Mouse (Mus musculus) intestine, embryonic 14.5 days (tissue): Measurements from ENCODE around the gene Ccdc92b. TPM values are rescaled to one million over a fixed set of nuclear protein-coding genes. Genes with fewer than 3 reads are reported as not detected.
A peak's percentile ranks its signal among the peaks of the same experiment; 100 is the strongest.

Source experiments
- ATAC-seq: fragments of 200-750 bp; cut with Nextera tagmentation; replicated peaks from 2 replicates; pipeline ENCODE4 v1.8.0; 2017; ENCODE audit warnings: low read depth, moderate number of reproducible peaks, moderate TSS enrichment, moderate library complexity; ENCODE audit not compliant: low FRiP score, low TSS enrichment
- DNase-seq: peaks from one replicate; pipeline ENCODE4 v3.0.0-alpha.2; 2018; ENCODE audit warnings: low spot score
- H3K27ac ChIP-seq: fragments of 300-500 bp; sonication (generic); 2 replicates; pipeline ENCODE4 v1.5.1; 2014; ENCODE audit warnings: low read depth, mild to moderate bottlenecking, control low read depth
- H3K27me3 ChIP-seq: fragments of 300-500 bp; sonication (generic); replicated peaks from 2 replicates; pipeline ENCODE4 v1.6.1; 2014; ENCODE audit warnings: low read length, control low read depth; ENCODE audit not compliant: control insufficient read depth, insufficient read depth
- H3K36me3 ChIP-seq: fragments of 300-500 bp; sonication (generic); 2 replicates; pipeline ENCODE4 v1.6.1; 2014; ENCODE audit warnings: low read length, control low read depth; ENCODE audit not compliant: control insufficient read depth, insufficient read depth
- H3K4me1 ChIP-seq: fragments of 300-500 bp; sonication (generic); replicated peaks from 2 replicates; pipeline ENCODE4 v1.6.1; 2014; ENCODE audit warnings: low read length, control low read depth, mixed read lengths; ENCODE audit not compliant: control insufficient read depth, insufficient read depth
- H3K4me2 ChIP-seq: fragments of 300-500 bp; sonication (generic); 2 replicates; pipeline ENCODE4 v1.6.1; 2014; ENCODE audit warnings: low read length
- H3K4me3 ChIP-seq: fragments of 300-500 bp; sonication (generic); 2 replicates; pipeline ENCODE4 v1.5.1; 2014; ENCODE audit warnings: low read depth, low read length, control low read depth, mixed read lengths
- H3K9ac ChIP-seq: fragments of 300-500 bp; sonication (generic); 2 replicates; pipeline ENCODE4 v1.6.1; 2014; ENCODE audit warnings: mild to moderate bottlenecking, low read length
- H3K9me3 ChIP-seq: fragments of 300-500 bp; sonication (generic); 2 replicates; pipeline ENCODE4 v1.6.1; 2016; ENCODE audit warnings: low read length, control low read depth; ENCODE audit not compliant: control insufficient read depth
- WGBS: fragments of 180-500 bp; shearing (Covaris S2); extraction: QIAGEN DNeasy Blood & Tissue Kit; methylation state at CpG from one replicate; pipeline ENCODE4 v1.1.7; 2014; 5-methylcytosine and 5-hydroxymethylcytosine counted together
- polyA plus RNA-seq: library from polyadenylated mRNA; unstranded; fragments of >200 nt; fragmentation: Nextera tagmentation; extraction: Ambion mirVana; gene quantifications from 2 replicates; pipeline ENCODE4 v1.2.1, GENCODE M21; 2014

The Ccdc92b gene
- polyA plus RNA-seq, 1 experiment from 2014 or later = 0.74 TPM

- Histone ChIP-seq H3K4me1 (peaks cover 22% of the 10 kb centered on the region), H3K36me3 (0 out of 2 replicates have a peak, but pooled peaks cover 4% of the 10 kb centered on the region), H3K27me3 (no peaks in the 10 kb centered on the region), H3K9me3 (no peaks in the 10 kb centered on the region), H3K9ac (peak overlapping the region; percentile 89), H3K4me2 (peak overlapping the region; percentile 58), H3K27ac (peak overlapping the region; percentile 54), H3K4me3 (peak overlapping the region; percentile 87)
- WGBS = 56% methylated on average over 4 of the region's 4 CpGs
- ATAC-seq = no peak
- no peak for DNase-seq
Observed at GRCm38 (mm10) chr11:74650576-74651100, 31.2 kb downstream of the Ccdc92b start.

- no peaks in the 10 kb centered on the region for H3K9me3 ChIP-seq
- H3K36me3 ChIP-seq = peaks cover 20% of the 10 kb centered on the region
- H3K9ac ChIP-seq = no peak overlapping the region
- no peak overlapping the region for H3K27ac ChIP-seq
- 86% methylated on average over 4 of the region's 4 CpGs for WGBS
- H3K27me3 ChIP-seq = no peaks in the 10 kb centered on the region
- H3K4me3 ChIP-seq = no peak overlapping the region
- DNase-seq (no peak), ATAC-seq (no peak)
- no peak overlapping the region for H3K4me2 ChIP-seq
- peaks cover 22% of the 10 kb centered on the region for H3K4me1 ChIP-seq
Observed at GRCm38 (mm10) chr11:74652791-74653191, 33.4 kb downstream of the Ccdc92b start.

GRCm38 (mm10) chr11:74653385-74653784 lies 34.0 kb downstream of the Ccdc92b start:
- Histone ChIP-seq H3K9me3 (0 out of 2 replicates have a peak, but pooled peaks cover 3% of the 10 kb centered on the region), H3K4me3 (no peak overlapping the region), H3K27me3 (no peaks in the 10 kb centered on the region), H3K4me1 (peaks cover 21% of the 10 kb centered on the region), H3K9ac (no peak overlapping the region), H3K27ac (no peak overlapping the region), H3K36me3 (peaks cover 25% of the 10 kb centered on the region), H3K4me2 (no peak overlapping the region)
- WGBS = 63% methylated on average over 6 of the region's 6 CpGs
- no peak for DNase-seq
- ATAC-seq = no peak

DNA sequence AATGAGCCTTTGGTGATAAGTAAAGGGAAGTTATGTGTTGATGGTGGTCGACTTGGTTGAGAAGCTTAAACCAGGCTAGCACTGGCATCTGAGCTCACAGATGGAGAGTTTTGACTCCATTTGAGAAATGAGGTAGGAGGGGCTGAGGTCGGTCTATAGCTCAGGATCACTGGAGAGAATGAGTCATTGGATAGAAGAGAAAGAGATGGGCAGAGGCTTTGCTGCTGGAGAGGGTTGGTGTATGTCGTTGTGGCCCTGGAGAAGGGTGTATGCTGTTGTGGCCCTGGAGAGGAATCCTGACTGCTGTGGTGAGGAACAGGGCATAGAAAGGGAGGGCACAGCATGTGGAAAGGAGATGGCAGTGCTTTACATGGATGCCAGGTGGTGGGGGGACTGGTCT lies 36.5 kb downstream of the Ccdc92b start:
- H3K9me3 ChIP-seq = 0 out of 2 replicates have a peak, but pooled peaks cover 3% of the 10 kb centered on the region
- peaks cover 51% of the 10 kb centered on the region for H3K36me3 ChIP-seq
- DNase-seq = no peak
- no peak overlapping the region for H3K9ac ChIP-seq
- no peaks in the 10 kb centered on the region for H3K27me3 ChIP-seq
- ATAC-seq = no peak
- no peak overlapping the region for H3K4me3 ChIP-seq
- H3K27ac ChIP-seq = no peak overlapping the region
- peaks cover 6% of the 10 kb centered on the region for H3K4me1 ChIP-seq
- no peak overlapping the region for H3K4me2 ChIP-seq
- WGBS = 86% methylated on average over 3 of the region's 3 CpGs

DNA sequence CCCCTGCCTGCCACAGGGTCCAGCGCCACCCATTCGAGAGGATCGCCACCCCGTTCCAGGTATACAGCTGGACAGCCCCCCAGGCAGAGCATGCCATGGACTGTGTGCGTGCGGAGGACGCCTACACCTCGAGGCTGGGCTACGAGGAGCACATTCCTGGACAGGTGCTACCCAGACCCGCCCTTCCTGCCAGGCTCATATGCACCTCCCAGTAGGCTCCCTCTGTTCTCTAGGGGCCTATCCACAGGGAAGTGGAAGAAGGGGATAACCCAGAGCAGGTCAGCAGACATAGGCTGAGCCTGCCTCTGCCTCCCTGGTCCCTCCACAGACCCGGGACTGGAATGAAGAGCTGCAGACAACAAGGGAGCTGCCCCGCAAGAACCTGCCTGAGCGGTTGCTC lies 40.9 kb downstream of the Ccdc92b start:
- WGBS = 95% methylated on average over 13 of the region's 13 CpGs
- DNase-seq = no peak
- H3K9ac ChIP-seq = no peak overlapping the region
- H3K27ac ChIP-seq = no peak overlapping the region
- peaks cover 91% of the 10 kb centered on the region for H3K36me3 ChIP-seq
- 0 out of 2 replicates have a peak, but pooled peaks cover 3% of the 10 kb centered on the region for H3K9me3 ChIP-seq
- ATAC-seq = 0 out of 2 replicates have a peak, but pooled peaks have one; percentile 37
- H3K27me3 ChIP-seq = no peaks in the 10 kb centered on the region
- no peak overlapping the region for H3K4me2 ChIP-seq
- H3K4me1 ChIP-seq = no peaks in the 10 kb centered on the region
- H3K4me3 ChIP-seq = no peak overlapping the region

- 94% methylated on average over 19 of the region's 19 CpGs for WGBS
- Histone ChIP-seq H3K27me3 (no peaks in the 10 kb centered on the region), H3K4me3 (no peak overlapping the region), H3K27ac (no peak overlapping the region), H3K4me1 (no peaks in the 10 kb centered on the region), H3K36me3 (peaks cover 100% of the 10 kb centered on the region), H3K9ac (no peak overlapping the region), H3K9me3 (0 out of 2 replicates have a peak, but pooled peaks cover 3% of the 10 kb centered on the region), H3K4me2 (no peak overlapping the region)
- ATAC-seq (no peak), DNase-seq (no peak)
Observed at GRCm38 (mm10) chr11:74661641-74662040, 42.2 kb downstream of the Ccdc92b start.

GRCm38 (mm10) chr11:74662221-74662620 lies 42.8 kb downstream of the Ccdc92b start:
- Histone ChIP-seq H3K4me1 (no peaks in the 10 kb centered on the region), H3K27me3 (no peaks in the 10 kb centered on the region), H3K9me3 (0 out of 2 replicates have a peak, but pooled peaks cover 3% of the 10 kb centered on the region), H3K9ac (no peak overlapping the region), H3K36me3 (peaks cover 100% of the 10 kb centered on the region), H3K4me2 (no peak overlapping the region), H3K4me3 (no peak overlapping the region), H3K27ac (no peak overlapping the region)
- no peak for DNase-seq
- ATAC-seq = no peak
- 88% methylated on average over 6 of the region's 6 CpGs for WGBS

- Histone ChIP-seq H3K4me3 (no peak overlapping the region), H3K9ac (no peak overlapping the region), H3K4me1 (no peaks in the 10 kb centered on the region), H3K9me3 (no peaks in the 10 kb centered on the region), H3K27ac (no peak overlapping the region), H3K4me2 (no peak overlapping the region), H3K36me3 (peaks cover 97% of the 10 kb centered on the region), H3K27me3 (no peaks in the 10 kb centered on the region)
- DNase-seq (no peak), ATAC-seq (no peak)
- WGBS = 83% methylated on average over 3 of the region's 3 CpGs
Observed at GRCm38 (mm10) chr11:74664279-74664678, 44.9 kb downstream of the Ccdc92b start.

DNA sequence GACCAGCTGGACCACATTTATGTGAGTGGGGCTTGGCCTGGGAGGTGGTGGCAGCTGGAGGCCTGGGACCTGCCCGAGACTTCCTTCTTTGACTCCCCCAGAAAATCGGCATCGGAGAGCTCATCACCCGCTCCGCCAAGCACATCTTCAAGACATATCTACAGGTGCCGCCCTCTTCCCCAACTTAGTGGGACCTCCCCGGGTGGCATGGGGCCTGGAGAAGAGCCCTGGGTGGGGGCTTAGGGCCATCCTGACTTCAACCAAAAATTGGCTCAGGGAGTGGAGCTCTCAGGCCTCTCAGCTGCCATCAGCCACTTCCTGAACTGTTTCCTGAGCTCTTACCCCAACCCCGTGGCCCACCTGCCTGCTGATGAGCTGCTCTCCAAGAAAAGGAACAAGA lies 45.5 kb downstream of the Ccdc92b start:
- ATAC-seq (no peak), DNase-seq (no peak)
- Histone ChIP-seq H3K36me3 (peaks cover 97% of the 10 kb centered on the region), H3K9ac (no peak overlapping the region), H3K4me1 (no peaks in the 10 kb centered on the region), H3K9me3 (no peaks in the 10 kb centered on the region), H3K4me2 (no peak overlapping the region), H3K4me3 (no peak overlapping the region), H3K27ac (no peak overlapping the region), H3K27me3 (no peaks in the 10 kb centered on the region)
- 91% methylated on average over 8 of the region's 8 CpGs for WGBS
